Mouse (Mus musculus) testis, adult 2 months (tissue): ENCODE measurements around the gene Galntl6. TPM values are rescaled to one million over a fixed set of nuclear protein-coding genes. Genes with fewer than 3 reads are reported as not detected.

ENCODE experiments used
- H3K27ac ChIP-seq: fragments of 200-500 bp; 2 replicates; pipeline ENCODE4 v1.5.1; 2012; ENCODE audit warnings: low read depth, low read length; ENCODE audit not compliant: control insufficient read depth, insufficient read depth
- H3K27me3 ChIP-seq: fragments of 200-500 bp; 2 replicates; pipeline ENCODE4 v1.6.1; 2012; ENCODE audit warnings: mild to moderate bottlenecking, low read length, moderate library complexity; ENCODE audit not compliant: control insufficient read depth, insufficient read depth
- H3K36me3 ChIP-seq: fragments of 200-500 bp; 2 replicates; pipeline ENCODE4 v1.6.1; 2012; ENCODE audit warnings: mild to moderate bottlenecking, low read length; ENCODE audit not compliant: control insufficient read depth, insufficient read depth
- H3K4me1 ChIP-seq: fragments of 200-500 bp; 2 replicates; pipeline ENCODE4 v1.6.1; 2012; ENCODE audit warnings: low read length; ENCODE audit not compliant: control insufficient read depth, insufficient read depth
- H3K4me3 ChIP-seq: fragments of 200-500 bp; 2 replicates; pipeline ENCODE4 v1.5.1; 2012; ENCODE audit warnings: low read depth, mild to moderate bottlenecking, low read length, moderate library complexity, mixed read lengths; ENCODE audit not compliant: control insufficient read depth
- CTCF ChIP-seq: fragments of 200-500 bp; IDR thresholded peaks from 2 replicates; pipeline ENCODE4 v1.5.1; 2012; ENCODE audit warnings: low read depth, mild to moderate bottlenecking, inconsistent platforms, low read length, moderate library complexity; ENCODE audit not compliant: control insufficient read depth, insufficient read depth, insufficient replicate concordance
- POLR2A ChIP-seq: fragments of 200-500 bp; IDR thresholded peaks from 2 replicates; pipeline ENCODE4 v1.6.1; 2012; ENCODE audit warnings: low read depth, mild to moderate bottlenecking, inconsistent platforms, low read length, moderate library complexity; ENCODE audit not compliant: control insufficient read depth
- polyA plus RNA-seq: library from polyadenylated mRNA; depleted of rRNA; stranded (reverse); fragments of >200 nt; gene quantifications from 2 replicates; pipeline ENCODE4 v1.2.3, GENCODE M21; 2012

The Galntl6 gene
- polyA plus RNA-seq, 1 experiment = 39.9 TPM

DNA sequence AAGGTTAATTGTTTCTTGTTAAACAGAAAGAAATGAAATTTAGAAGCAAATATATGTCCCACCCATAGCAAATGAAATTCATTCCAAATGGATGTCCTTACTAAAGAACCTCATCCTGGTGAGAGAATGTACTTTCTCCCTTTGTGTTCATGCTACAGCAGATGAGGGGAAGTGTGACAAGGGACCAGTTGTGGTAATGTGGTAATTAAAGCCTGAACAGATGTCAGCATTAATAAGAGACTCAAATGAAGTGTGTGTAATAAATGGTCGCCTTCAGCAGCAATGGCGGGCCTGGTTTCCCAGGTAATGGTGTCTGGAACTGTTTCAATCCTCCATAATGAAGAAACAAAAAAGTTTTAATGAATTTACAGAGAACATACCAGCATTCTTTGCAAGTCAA lies 158.7 kb downstream of the Galntl6 start:
- Histone ChIP-seq H3K27ac (no peak overlapping the region), H3K36me3 (no peaks in the 10 kb centered on the region), H3K27me3 (no peaks in the 10 kb centered on the region), H3K4me3 (no peak overlapping the region), H3K4me1 (no peaks in the 10 kb centered on the region)
- TF ChIP-seq POLR2A (no peak), CTCF (no peak)

- H3K27ac ChIP-seq = no peak overlapping the region
- no peaks in the 10 kb centered on the region for H3K4me1 ChIP-seq
- no peaks in the 10 kb centered on the region for H3K27me3 ChIP-seq
- no peak overlapping the region for H3K4me3 ChIP-seq
- TF ChIP-seq CTCF = no peak
- no peak for TF ChIP-seq POLR2A
- no peaks in the 10 kb centered on the region for H3K36me3 ChIP-seq
Observed at GRCm38 (mm10) chr8:58737963-58738362, 174.5 kb downstream of the Galntl6 start.

DNA sequence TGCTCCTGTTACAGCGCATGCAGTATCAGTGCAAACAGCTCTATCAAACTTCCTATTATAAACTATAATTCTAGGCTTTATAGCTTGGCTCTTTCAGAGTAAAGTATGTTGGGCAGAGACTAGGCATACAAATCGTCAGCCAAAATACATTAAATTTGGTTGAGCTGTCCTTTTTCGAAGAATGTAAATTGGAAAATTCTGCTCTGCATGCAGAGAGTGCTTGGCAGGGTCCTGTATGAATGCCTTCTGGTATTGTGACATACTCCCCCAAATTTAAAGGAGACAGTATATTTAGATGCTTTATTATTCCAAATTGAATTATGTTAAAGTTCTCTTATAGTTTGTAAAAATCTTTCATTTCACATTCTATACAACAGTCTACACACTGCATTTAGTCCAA lies 220.7 kb downstream of the Galntl6 start:
- Histone ChIP-seq H3K4me3 (no peak overlapping the region), H3K4me1 (no peaks in the 10 kb centered on the region), H3K27ac (no peak overlapping the region), H3K27me3 (no peaks in the 10 kb centered on the region), H3K36me3 (no peaks in the 10 kb centered on the region)
- TF ChIP-seq CTCF = no peak
- no peak for TF ChIP-seq POLR2A

DNA sequence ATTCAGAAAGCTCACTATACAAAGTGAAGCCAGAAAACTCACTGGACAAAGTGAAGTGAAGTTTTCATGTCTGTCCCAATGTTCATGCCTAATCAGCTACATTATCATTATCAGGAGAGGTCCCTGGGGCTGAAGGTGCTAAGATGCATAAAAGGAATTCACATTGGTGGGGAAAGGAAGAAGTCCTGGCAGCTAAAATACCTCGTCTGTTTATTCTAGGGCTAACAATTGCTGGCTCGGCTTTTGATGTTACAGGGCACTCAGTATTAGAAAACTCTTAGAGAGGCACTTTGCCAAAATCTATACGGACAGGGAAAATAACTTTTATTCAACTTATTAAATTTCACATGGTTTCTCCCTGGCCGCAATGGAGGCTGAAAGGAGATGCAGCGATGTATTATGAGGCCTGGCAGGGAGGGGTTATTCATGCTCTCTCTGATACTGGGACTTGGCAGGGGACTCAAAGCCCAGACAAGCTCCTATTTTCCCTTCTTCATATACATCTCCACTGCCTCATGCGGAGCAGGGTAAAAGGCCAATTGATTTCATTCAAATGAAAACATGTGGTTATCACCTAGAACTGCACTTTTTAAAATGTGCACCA lies 234.5 kb downstream of the Galntl6 start:
- no peak overlapping the region for H3K4me3 ChIP-seq
- H3K4me1 ChIP-seq = no peaks in the 10 kb centered on the region
- TF ChIP-seq CTCF = no peak
- no peak for TF ChIP-seq POLR2A
- no peak overlapping the region for H3K27ac ChIP-seq
- no peaks in the 10 kb centered on the region for H3K36me3 ChIP-seq
- H3K27me3 ChIP-seq = no peaks in the 10 kb centered on the region

- no peak overlapping the region for H3K27ac ChIP-seq
- H3K4me3 ChIP-seq = no peak overlapping the region
- TF ChIP-seq POLR2A = no peak
- no peaks in the 10 kb centered on the region for H3K4me1 ChIP-seq
- H3K27me3 ChIP-seq = no peaks in the 10 kb centered on the region
- no peaks in the 10 kb centered on the region for H3K36me3 ChIP-seq
Observed at GRCm38 (mm10) chr8:58669075-58669474, 243.4 kb downstream of the Galntl6 start.

DNA sequence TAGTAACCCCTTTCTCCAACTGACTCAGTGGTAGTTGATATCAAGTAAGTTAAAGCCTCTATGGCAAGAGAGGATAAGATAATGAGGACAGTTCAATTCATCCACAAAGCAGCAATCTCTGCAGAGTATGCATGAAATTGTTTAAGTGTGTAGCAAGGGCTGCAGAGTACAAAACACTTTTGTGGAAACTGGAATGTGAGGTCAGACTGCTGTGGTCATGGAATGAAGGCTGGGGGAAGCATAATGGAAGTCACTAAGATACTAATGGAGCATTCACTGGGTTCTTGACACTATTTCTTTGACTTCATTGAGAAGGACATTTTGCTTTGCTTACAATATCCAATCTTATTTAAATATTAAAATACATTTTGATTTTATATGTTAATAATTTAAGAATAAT lies 252.4 kb downstream of the Galntl6 start:
- TF ChIP-seq CTCF = no peak
- no peak for TF ChIP-seq POLR2A
- no peak overlapping the region for H3K27ac ChIP-seq
- no peaks in the 10 kb centered on the region for H3K27me3 ChIP-seq
- H3K4me3 ChIP-seq = no peak overlapping the region
- H3K36me3 ChIP-seq = no peaks in the 10 kb centered on the region
- H3K4me1 ChIP-seq = no peaks in the 10 kb centered on the region

DNA sequence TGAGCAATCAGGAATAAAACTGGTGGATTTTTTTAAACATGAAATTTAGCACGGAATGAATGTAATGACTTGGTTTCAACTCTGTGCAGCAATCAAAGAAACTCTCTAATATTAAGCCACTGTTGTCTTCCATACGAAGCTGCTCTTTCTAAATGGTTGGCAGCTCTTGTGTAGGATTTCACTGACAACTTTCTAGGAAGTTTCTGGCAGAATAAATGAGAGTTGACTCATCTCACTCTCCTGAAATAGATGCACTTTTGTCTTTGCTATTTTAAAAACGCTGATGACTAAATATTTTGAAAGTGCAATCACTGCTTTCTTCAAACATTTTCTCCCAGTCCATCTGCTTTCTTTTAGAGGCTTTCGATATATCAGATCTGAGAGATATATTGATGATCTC lies 256.8 kb downstream of the Galntl6 start:
- H3K4me1 ChIP-seq = no peaks in the 10 kb centered on the region
- H3K36me3 ChIP-seq = no peaks in the 10 kb centered on the region
- TF ChIP-seq POLR2A (no peak), CTCF (no peak)
- H3K4me3 ChIP-seq = no peak overlapping the region
- H3K27ac ChIP-seq = no peak overlapping the region
- H3K27me3 ChIP-seq = no peaks in the 10 kb centered on the region

- H3K4me3 ChIP-seq = no peak overlapping the region
- no peaks in the 10 kb centered on the region for H3K4me1 ChIP-seq
- no peaks in the 10 kb centered on the region for H3K36me3 ChIP-seq
- H3K27me3 ChIP-seq = no peaks in the 10 kb centered on the region
- no peak overlapping the region for H3K27ac ChIP-seq
- TF ChIP-seq POLR2A (no peak), CTCF (no peak)
Observed at GRCm38 (mm10) chr8:58606451-58606850, 306.0 kb downstream of the Galntl6 start.
